Mouse (Mus musculus): ENCODE data around the gene Parp6. TPM values are rescaled to one million over a fixed set of nuclear protein-coding genes. Genes with fewer than 3 reads are reported as not detected.
A peak's percentile ranks its signal among the peaks of the same experiment; 100 is the strongest.

Gene Parp6
- total and polyA plus RNA-seq, 3 experiments: 8.8 to 70.7 (median 25.7) TPM

DNA sequence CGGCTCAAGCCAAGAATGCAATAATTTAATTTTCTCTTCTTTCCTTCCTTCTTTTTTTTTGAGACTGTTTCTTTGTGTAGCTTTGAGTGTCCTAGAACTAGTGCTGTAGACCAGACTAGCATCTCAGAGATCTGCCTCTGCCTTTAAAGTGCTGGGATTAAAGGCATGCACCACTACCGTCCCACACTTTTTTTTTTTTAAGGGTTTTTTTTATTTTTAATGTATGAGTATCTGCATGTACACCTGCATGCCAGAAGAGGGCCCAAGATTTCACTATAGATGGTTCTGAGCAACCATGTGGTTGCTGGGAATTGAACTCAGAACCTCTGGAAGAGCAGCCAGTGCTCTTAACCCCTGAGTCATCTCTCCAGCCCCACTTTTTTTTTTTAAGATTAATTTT is 1.3 kb upstream of the Parp6 start:
- Histone ChIP-seq H3K27me3 (ENCODE audit: insufficient read depth, low read length) (peaks cover 12% of the 10 kb centered on the region), H3K36me3 (replicated peaks) (peaks cover 6% of the 10 kb centered on the region), H3K9me3 (replicated peaks) (no peaks in the 10 kb centered on the region), H3K4me1 (ENCODE audit: insufficient read depth, low read depth, low read length) (peaks cover 35% of the 10 kb centered on the region), H3K4me3 (ENCODE audit: low read depth, low read length) (no peak overlapping the region)
- ATAC-seq (ENCODE audit: extremely low read depth, insufficient number of reproducible peaks, low FRiP score, poor library complexity, severe bottlenecking) (no peak), DNase-seq (ENCODE audit: low spot score) (no peak)
- TF ChIP-seq GATA2 (IDR thresholded peaks at IDR 0.05; ENCODE audit: borderline replicate concordance, low read depth, low read length) (no peak), CTCF (IDR thresholded peaks at IDR 0.05; ENCODE audit: low read depth, low read length) (no peak), GATA1 (IDR thresholded peaks at IDR 0.05; ENCODE audit: borderline replicate concordance, low read length) (no peak)

DNA sequence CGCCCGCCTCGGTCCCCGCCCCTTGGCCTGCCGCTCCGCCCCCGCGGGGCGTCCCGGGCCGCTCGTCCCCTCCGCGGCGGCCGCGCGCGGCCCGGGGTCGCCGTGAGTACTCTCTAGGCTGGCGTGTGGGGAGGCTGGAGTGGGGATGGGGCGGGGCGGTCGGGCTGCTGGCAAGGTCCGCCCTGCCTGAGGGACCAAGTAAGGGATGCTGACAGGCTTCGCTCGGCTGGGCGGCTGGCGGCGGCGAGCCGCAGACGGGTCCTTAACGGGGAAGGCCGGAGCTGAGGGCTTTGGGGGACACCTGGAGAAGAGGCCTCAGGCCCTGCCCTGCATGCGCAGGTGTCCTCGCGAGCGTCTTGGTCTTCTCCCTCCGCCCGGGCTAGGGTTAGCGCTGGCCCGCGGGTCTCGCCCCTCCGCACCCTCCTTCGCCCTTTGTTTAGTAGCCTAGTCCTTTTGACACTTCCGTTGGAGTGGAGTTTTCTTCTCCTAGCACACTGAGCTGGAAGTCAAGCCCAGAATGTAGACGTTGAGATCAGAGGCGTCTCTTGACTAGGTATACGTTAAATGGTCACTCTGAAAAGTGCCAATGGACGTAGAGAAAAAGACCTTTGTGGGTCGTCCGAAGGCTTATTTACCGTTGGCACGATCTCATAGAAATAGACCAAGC is 356 bp downstream of the Parp6 start:
- H3K4me3 ChIP-seq (ENCODE audit: low read depth, low read length): peak overlapping the region; percentile 93
- H3K36me3 ChIP-seq (replicated peaks): peaks cover 18% of the 10 kb centered on the region
- no peaks in the 10 kb centered on the region for H3K9me3 ChIP-seq (replicated peaks)
- H3K27me3 ChIP-seq (ENCODE audit: insufficient read depth, low read length): peaks cover 5% of the 10 kb centered on the region
- H3K4me1 ChIP-seq (ENCODE audit: insufficient read depth, low read depth, low read length): peaks cover 31% of the 10 kb centered on the region
- no peak for ATAC-seq (ENCODE audit: extremely low read depth, insufficient number of reproducible peaks, low FRiP score, poor library complexity, severe bottlenecking)
- peak; percentile 33 for DNase-seq (ENCODE audit: low spot score)
- TF ChIP-seq POLR2AphosphoS5 (IDR thresholded peaks at IDR 0.05; ENCODE audit: insufficient replicate concordance, low read depth, low read length) (no peak), GATA1 (IDR thresholded peaks at IDR 0.05; ENCODE audit: borderline replicate concordance, low read length) (no peak), CTCF (IDR thresholded peaks at IDR 0.05; ENCODE audit: low read depth, low read length) (no peak), GATA2 (IDR thresholded peaks at IDR 0.05; ENCODE audit: borderline replicate concordance, low read depth, low read length) (no peak), TAL1 (conservative IDR thresholded peaks at IDR 0.05; ENCODE audit: low read depth, low read length) (no peak)

DNA sequence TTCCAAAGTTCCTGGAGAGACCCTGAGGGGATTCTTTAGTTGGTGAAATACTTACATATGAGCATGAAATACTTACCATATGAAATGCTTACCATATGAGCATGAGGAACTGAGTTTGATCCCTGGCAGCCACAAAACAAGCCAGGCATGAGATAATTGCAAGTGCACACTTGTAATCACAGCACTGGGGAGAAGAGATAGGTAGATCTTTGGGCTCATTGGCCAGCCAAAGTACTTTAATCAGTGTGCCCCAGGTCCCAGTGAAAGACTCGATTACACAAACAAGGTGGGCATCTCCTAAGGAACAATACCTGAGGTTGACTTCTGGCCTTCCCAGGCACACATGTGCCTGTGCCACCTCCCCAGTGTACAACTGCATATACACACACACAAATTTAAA is 21.3 kb downstream of the Parp6 start:
- DNase-seq (ENCODE audit: low spot score) (no peak), ATAC-seq (ENCODE audit: extremely low read depth, insufficient number of reproducible peaks, low FRiP score, poor library complexity, severe bottlenecking) (no peak)
- Histone ChIP-seq H3K27me3 (ENCODE audit: insufficient read depth, low read length) (no peaks in the 10 kb centered on the region), H3K4me1 (ENCODE audit: insufficient read depth, low read depth, low read length) (peaks cover 17% of the 10 kb centered on the region), H3K36me3 (replicated peaks) (peaks cover 78% of the 10 kb centered on the region), H3K9me3 (replicated peaks) (no peaks in the 10 kb centered on the region), H3K4me3 (ENCODE audit: low read depth, low read length) (no peak overlapping the region)
- TF ChIP-seq TAL1 (conservative IDR thresholded peaks at IDR 0.05; ENCODE audit: low read depth, low read length): peak; percentile 59
- no peak for TF ChIP-seq GATA1 (IDR thresholded peaks at IDR 0.05; ENCODE audit: borderline replicate concordance, low read length)

DNA sequence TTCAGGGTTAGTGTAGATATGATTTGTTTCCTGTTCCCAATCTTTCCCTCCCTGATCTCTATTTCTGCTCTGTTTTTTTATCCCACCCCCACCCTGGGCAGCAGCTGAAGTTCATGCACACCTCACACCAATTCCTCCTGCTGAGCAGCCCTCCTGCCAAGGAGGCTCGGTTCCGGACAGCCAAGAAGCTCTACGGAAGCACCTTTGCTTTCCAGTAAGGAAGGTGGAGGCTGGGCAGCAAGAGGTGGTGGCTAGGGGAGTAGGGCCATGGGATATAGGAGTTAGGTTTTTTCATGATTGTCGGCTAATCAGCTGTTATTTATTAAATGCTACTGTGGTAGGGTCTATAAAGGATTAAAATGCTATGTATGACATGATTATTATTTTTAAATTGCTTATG is 22.9 kb downstream of the Parp6 start:
- ATAC-seq (ENCODE audit: extremely low read depth, insufficient number of reproducible peaks, low FRiP score, poor library complexity, severe bottlenecking) (no peak), DNase-seq (ENCODE audit: low spot score) (no peak)
- no peaks in the 10 kb centered on the region for H3K27me3 ChIP-seq (ENCODE audit: insufficient read depth, low read length)
- no peak for TF ChIP-seq GATA1 (IDR thresholded peaks at IDR 0.05; ENCODE audit: borderline replicate concordance, low read length)
- TF ChIP-seq TAL1 (conservative IDR thresholded peaks at IDR 0.05; ENCODE audit: low read depth, low read length): no peak
- no peak for TF ChIP-seq POLR2AphosphoS5 (IDR thresholded peaks at IDR 0.05; ENCODE audit: insufficient replicate concordance, low read depth, low read length)
- TF ChIP-seq GATA2 (IDR thresholded peaks at IDR 0.05; ENCODE audit: borderline replicate concordance, low read depth, low read length): no peak
- no peak for TF ChIP-seq CTCF (IDR thresholded peaks at IDR 0.05; ENCODE audit: low read depth, low read length)
- peaks cover 17% of the 10 kb centered on the region for H3K4me1 ChIP-seq (ENCODE audit: insufficient read depth, low read depth, low read length)
- H3K4me3 ChIP-seq (ENCODE audit: low read depth, low read length): no peak overlapping the region
- H3K36me3 ChIP-seq (replicated peaks): peaks cover 73% of the 10 kb centered on the region
- H3K9me3 ChIP-seq (replicated peaks): no peaks in the 10 kb centered on the region

DNA sequence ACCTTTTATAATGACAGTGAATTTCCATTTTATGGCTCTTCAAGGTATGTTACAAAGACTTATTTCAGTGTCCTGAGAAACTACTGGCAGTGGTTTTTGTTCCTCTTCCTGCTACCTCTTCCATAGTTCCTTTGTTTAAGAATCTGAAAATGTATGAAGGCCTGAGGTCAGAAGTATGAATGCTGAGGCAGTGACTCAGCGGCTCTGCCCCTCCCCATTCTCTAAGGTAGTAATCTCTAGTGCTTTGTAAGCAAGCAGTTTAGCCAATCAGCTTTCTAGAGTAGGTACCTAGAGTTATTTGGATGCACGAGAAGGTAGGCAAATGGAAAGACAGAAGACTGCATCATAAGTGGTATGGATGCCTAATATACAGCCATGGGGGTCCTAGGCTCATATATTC is 24.2 kb downstream of the Parp6 start:
- DNase-seq (ENCODE audit: low spot score): no peak
- H3K9me3 ChIP-seq (replicated peaks): no peaks in the 10 kb centered on the region
- H3K36me3 ChIP-seq (replicated peaks): peaks cover 71% of the 10 kb centered on the region
- TF ChIP-seq GATA2 (IDR thresholded peaks at IDR 0.05; ENCODE audit: borderline replicate concordance, low read depth, low read length) (no peak), TAL1 (conservative IDR thresholded peaks at IDR 0.05; ENCODE audit: low read depth, low read length) (no peak), GATA1 (IDR thresholded peaks at IDR 0.05; ENCODE audit: borderline replicate concordance, low read length) (no peak), POLR2AphosphoS5 (IDR thresholded peaks at IDR 0.05; ENCODE audit: insufficient replicate concordance, low read depth, low read length) (no peak), CTCF (IDR thresholded peaks at IDR 0.05; ENCODE audit: low read depth, low read length) (no peak)
- ATAC-seq (ENCODE audit: extremely low read depth, insufficient number of reproducible peaks, low FRiP score, poor library complexity, severe bottlenecking): no peak
- H3K27me3 ChIP-seq (ENCODE audit: insufficient read depth, low read length): no peaks in the 10 kb centered on the region
- peaks cover 17% of the 10 kb centered on the region for H3K4me1 ChIP-seq (ENCODE audit: insufficient read depth, low read depth, low read length)
- H3K4me3 ChIP-seq (ENCODE audit: low read depth, low read length): no peak overlapping the region

DNA sequence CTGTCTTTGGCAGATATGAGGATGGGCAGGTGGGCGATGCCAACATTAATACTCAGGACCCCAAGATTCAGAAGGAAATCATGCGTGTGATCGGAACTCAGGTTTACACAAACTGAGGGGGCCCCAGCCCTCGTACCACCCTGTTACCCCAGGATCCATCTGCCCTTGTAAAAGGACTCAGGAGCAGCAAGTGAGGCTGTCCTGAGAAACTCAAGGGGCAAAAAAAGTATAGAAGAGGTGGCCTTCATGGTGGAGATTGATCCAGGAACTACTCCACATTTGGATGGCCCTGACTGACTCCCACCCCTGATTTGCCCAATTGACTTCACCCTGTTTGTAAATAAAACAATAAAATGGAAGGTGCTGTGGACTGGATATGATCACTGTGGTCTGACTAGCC is 32.8 kb downstream of the Parp6 start:
- Histone ChIP-seq H3K4me1 (ENCODE audit: insufficient read depth, low read depth, low read length) (peaks cover 24% of the 10 kb centered on the region), H3K4me3 (ENCODE audit: low read depth, low read length) (no peak overlapping the region), H3K9me3 (replicated peaks) (no peaks in the 10 kb centered on the region), H3K36me3 (replicated peaks) (peaks cover 52% of the 10 kb centered on the region), H3K27me3 (ENCODE audit: insufficient read depth, low read length) (no peaks in the 10 kb centered on the region)
- TF ChIP-seq POLR2AphosphoS5 (IDR thresholded peaks at IDR 0.05; ENCODE audit: insufficient replicate concordance, low read depth, low read length) (no peak), TAL1 (conservative IDR thresholded peaks at IDR 0.05; ENCODE audit: low read depth, low read length) (no peak), GATA2 (IDR thresholded peaks at IDR 0.05; ENCODE audit: borderline replicate concordance, low read depth, low read length) (no peak), CTCF (IDR thresholded peaks at IDR 0.05; ENCODE audit: low read depth, low read length) (no peak), GATA1 (IDR thresholded peaks at IDR 0.05; ENCODE audit: borderline replicate concordance, low read length) (no peak)
- DNase-seq (ENCODE audit: low spot score) (no peak), ATAC-seq (ENCODE audit: extremely low read depth, insufficient number of reproducible peaks, low FRiP score, poor library complexity, severe bottlenecking) (no peak)
